Mouse (Mus musculus) gastrocnemius, postnatal 14 days (tissue): Measurements from ENCODE around the gene Mapk3. TPM values are rescaled to one million over a fixed set of nuclear protein-coding genes. Genes with fewer than 3 reads are reported as not detected.
"Not testable (repeated sequence)": the region's sequence is repeated elsewhere in the genome, so short reads cannot be mapped to it uniquely, and the experiment has no call there.

Experiments
- DNase-seq: peaks from one replicate; pipeline ENCODE4 v3.0.0; 2021; ENCODE audit warnings: mixed read lengths
- intact Hi-C: fragments of 180-260 bp; cut with DNase I; formaldehyde crosslinking; loops from one replicate; pipeline ENCODE4 v1.15.1; 2025; ENCODE audit warnings: low total_unique reads
- long read RNA-seq, 2 experiments: library from polyadenylated mRNA; stranded (forward); transcript quantifications; one replicate each; pipeline ENCODE4 v2.0.0; 2021
- total RNA-seq, 2 experiments: library from RNA; stranded (reverse); gene quantifications; 2 replicates each; pipeline ENCODE4 v1.2.3; 2021

Gene Mapk3
- total RNA-seq, result 10 to 100 TPM; 35.0 to 40.0 TPM
- long read RNA-seq, experiment 1, transcript Mapk3-202 (9 exons, 1,800 nt), result major isoform, 15 of 18 reads
- long read RNA-seq, experiment 1, partial matches to known transcripts, result 1 of 18 reads
- long read RNA-seq, experiment 1, other reads (novel, unspliced or antisense), result 2 of 18 reads
- long read RNA-seq, experiment 2, transcript Mapk3-202 (9 exons, 1,800 nt), result major isoform, 25 of 26 reads
- long read RNA-seq, experiment 2, partial matches to known transcripts, result 1 of 26 reads
- long read RNA-seq, experiment 2, other reads (novel, unspliced or antisense), result 0 of 26 reads

- DNase-seq, result peak; percentile 90
- intact Hi-C loops, result no loop called here
Measured at GRCm38 (mm10) chr7:126759050-126759671, at the start of gene Mapk3. TSS of gene Mapk3 (plus strand) at chr7:126759601.

- intact Hi-C loops, result no loop called here
- DNase-seq, result no peak
Measured at GRCm38 (mm10) chr7:126710266-126710665, 49.1 kb upstream of the Mapk3 start.

DNA sequence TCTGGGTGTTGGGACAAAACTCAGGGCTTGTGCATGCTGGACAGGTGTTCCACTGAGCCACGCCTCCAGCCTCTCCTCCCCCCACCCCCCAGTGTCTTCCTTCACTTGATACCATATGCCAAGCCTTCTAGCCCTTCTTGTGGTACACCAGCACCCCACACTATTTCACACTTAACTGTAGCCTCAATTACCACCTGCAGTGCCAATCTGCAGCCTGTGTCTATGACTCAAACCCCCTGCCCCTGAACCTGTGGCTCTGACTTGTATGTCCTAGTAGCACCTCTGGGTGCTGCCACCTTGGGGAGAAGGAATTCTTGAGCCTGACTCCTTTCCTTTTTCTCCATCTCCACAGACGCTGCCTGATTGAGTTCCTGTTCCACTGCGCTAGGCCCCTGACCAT lies 47.5 kb upstream of the Mapk3 start:
- intact Hi-C loops, result no loop called here
- DNase-seq, result no peak

DNA sequence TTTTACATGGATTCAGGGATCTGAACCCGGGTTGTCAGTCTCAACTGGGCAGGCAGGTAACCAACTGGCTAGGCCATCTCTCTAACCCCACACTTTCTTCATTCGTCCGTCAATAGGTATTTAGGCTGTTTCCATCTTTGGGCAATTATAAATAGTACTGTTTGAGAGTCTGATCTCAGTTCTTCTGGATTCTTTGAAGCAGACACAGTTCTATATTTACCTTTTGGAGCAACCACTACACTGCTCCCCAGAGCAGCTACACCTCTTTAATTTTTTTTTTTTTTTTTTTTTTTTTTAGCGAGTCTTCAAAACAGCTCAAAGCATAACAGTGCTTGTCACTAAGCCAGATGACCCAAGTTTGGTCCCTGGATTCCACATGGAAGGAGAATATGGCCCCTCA lies 43.7 kb upstream of the Mapk3 start:
- intact Hi-C loops, result no loop called here

DNA sequence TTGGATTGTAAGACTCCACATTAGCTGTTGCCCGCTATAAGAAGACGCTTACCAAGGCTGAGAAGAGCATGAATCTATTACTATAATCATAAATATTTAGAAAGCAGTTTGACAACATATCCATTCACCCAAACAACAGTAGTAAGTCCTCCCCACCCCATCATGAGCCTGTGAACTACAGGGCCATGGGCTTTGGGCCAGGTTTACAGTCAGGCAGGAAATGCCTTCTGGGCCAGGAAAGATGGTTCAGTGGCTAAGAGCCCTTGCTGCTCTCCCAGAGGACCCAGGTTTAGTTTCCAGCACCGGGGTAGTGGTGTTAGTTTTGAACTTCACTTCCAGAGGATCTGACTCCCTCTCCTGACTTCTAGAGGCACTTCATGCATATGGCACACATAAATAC lies 41.8 kb upstream of the Mapk3 start:
- no peak for DNase-seq
- intact Hi-C loops, result no loop called here

More for the DNA sequence above, 43.7 kb upstream of the Mapk3 start:
- no peak for DNase-seq

DNA sequence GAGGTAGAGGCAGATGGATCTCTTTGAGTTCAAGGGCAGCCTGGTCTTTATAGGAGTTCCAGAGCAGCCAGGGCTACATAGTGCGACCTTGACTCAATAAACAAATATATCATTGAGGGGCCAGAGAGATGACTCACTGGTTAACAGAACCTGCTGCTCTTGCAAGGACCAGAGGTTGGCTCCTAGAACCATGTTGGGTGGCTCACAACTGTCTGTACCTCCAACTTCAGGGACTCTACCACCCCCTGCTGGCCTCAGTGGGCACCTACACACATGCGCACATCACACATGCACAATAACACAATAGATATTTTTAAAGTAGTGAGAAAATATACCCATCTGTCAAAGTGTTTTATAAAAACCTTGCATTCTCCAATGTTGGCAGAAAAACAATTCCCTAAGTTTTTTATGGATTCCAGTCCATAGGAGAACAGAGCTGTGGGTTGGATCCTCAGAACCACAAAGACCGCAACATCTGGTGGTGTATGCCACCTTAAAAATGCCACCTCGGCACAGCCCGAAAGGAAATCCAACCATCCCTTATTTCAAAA lies 40.5 kb upstream of the Mapk3 start:
- no peak for DNase-seq
- intact Hi-C loops, result no loop called here

- intact Hi-C loops, result no loop called here
- no peak for DNase-seq
Measured at GRCm38 (mm10) chr7:126721635-126722034, 37.8 kb upstream of the Mapk3 start.

- DNase-seq, result no peak
- intact Hi-C loops, result no loop called here
Measured at GRCm38 (mm10) chr7:126725077-126725476, 34.3 kb upstream of the Mapk3 start.

- intact Hi-C loops, result no loop called here
Measured at GRCm38 (mm10) chr7:126725667-126726066, 33.7 kb upstream of the Mapk3 start.

GRCm38 (mm10) chr7:126730256-126730789 lies 29.1 kb upstream of the Mapk3 start:
- intact Hi-C loops, DNase-seq: not testable (repeated sequence)

More at GRCm38 (mm10) chr7:126725667-126726066, 33.7 kb upstream of the Mapk3 start:
- DNase-seq, result no peak

GRCm38 (mm10) chr7:126736122-126736521 lies 23.3 kb upstream of the Mapk3 start:
- intact Hi-C loops, result no loop called here
- no peak for DNase-seq

DNA sequence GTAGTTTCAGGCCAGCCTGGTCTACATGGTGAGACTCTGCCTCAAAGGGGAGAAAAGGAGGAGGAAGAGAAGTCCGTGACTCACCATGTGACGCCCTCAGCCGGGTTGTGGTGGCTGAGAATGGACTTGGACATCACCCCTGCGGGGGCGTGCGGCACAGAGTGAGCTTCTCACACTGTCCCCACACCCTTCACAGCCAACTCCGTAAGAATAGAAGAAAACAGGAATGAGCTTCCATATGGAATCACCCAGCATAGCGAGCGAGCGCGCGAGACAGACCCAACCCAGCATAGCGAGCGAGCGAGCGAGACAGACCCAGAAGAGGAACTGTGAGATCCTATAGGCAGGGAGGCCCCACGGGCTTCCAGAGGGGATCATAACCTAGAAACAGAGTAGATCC lies 19.9 kb upstream of the Mapk3 start:
- no peak for DNase-seq
- intact Hi-C loops, result no loop called here

- intact Hi-C loops, result no loop called here
- no peak for DNase-seq
Measured at GRCm38 (mm10) chr7:126740132-126740735, 19.2 kb upstream of the Mapk3 start.

GRCm38 (mm10) chr7:126740977-126741376 lies 18.4 kb upstream of the Mapk3 start:
- DNase-seq, result no peak
- intact Hi-C loops, result no loop called here

DNA sequence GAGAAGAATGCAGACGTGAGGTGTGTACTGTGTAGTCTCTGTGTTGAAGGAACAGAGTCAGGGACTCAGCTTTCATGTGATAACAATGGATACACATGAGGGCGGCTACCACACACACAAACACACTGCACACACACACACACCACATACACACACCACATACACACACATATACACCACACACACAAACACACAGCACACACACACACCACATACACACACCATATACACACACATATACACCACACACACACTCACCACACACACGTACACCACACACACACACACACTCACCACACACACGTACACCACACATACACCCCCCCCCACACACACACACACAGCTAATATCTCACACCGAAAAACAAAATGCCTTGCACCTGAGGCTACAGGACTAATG lies 17.9 kb upstream of the Mapk3 start:
- intact Hi-C loops, result no loop called here
- DNase-seq, result no peak

DNA sequence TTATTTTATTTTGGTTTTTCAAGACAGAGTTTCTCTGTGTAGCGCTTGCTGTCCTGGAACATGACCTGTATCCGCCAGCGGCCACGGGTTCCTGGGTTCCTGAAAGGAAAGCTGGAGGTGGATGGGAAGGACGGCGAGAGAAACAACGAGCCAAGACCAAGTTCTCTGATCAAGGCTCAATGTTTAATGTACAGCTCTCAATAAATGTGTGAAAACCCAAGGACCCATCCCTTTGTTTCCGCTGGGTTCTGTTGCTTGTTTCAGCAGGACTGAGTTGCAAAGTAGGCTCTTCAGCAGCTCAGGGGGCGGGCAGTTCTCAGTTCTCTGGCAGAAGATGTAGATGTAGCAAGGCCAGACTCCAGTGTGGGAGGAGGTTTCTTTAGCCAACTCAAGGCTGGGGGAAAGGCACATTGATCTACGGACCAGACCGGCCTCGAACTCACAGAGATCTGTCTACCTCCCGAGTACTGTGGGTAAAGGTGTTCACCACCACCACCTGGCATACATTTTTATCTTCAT lies 17.4 kb upstream of the Mapk3 start:
- DNase-seq, result no peak
- intact Hi-C loops, result no loop called here

DNA sequence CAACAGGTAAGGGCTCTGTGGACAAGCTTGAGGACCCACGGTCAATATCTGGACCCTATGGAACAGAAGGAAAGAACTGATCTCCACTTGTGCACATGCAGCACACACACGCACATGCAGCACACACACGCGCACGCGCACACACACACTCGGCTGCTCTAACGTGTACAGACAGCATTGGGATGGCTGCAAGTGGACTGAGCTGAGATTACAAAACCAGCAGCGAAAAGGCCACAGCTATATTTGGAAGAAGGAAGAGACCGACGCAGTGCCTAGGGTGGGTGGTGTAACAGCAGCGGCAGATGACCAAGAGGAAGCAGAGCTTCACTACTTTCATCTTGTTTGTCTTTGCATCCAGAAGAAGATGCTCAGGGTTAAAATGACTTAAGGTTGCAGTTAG lies 13.3 kb upstream of the Mapk3 start:
- intact Hi-C loops, result no loop called here
- DNase-seq, result no peak

DNA sequence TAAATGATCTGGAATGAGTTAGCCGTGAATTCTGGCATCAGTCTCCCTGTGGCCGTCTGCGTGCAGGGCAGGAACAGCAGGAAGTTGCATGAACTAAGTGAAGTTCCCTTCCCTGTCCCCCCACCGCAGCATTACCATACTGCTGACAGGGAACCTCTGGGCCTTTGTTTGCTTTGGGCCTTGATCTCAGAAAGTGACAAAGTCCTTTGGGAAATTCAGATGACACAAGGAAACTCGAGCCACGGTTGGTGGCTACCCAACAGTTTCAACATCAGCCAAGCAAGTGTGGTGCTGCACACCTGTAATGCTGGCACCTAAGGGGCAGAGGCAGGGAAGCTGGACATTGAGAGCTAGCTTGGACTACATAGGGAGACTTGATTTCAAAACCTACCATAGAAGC lies 12.6 kb upstream of the Mapk3 start:
- no peak for DNase-seq
- intact Hi-C loops, result no loop called here

DNA sequence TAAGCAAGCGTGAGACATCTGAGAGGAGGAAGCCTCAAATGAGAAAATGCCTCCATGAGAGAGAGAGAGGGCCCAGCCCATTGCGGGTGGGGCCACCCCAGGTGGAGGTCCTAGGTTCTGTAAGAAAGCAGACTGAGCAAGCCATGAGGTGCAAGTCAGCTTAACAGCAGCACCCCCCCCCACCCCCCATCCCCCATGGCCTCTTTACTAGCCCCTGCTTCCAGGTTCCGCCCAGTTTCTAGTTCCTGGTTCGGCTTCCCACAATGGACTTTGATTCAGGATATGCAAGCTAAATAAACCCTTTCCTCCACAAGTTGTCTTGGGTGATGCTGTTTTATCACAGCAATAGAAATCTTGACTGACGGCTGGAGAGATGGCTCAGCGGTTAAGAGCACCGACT lies 10.6 kb upstream of the Mapk3 start:
- no peak for DNase-seq
- intact Hi-C loops, result no loop called here
